Mouse (Mus musculus) midbrain, embryonic 16.5 days (tissue): ENCODE measurements at regions not wholly inside any gene's neighbourhood (a gene's known extent, or its start where the extent isn't known, plus 50 kb on each side); places are given as distances from the start of the nearest gene placed in this dataset.

Experiments
- ATAC-seq: fragments of 200-750 bp; cut with Nextera tagmentation; 2 replicates; pipeline ENCODE4 v1.8.0; 2017; ENCODE audit warnings: moderate TSS enrichment
- H3K27ac ChIP-seq: fragments of 300-500 bp; sonication (generic); 2 replicates; pipeline ENCODE4 v1.5.1; 2014; ENCODE audit warnings: mild to moderate bottlenecking, low read length, mixed read lengths
- H3K27me3 ChIP-seq: fragments of 300-500 bp; sonication (generic); 2 replicates; pipeline ENCODE4 v1.6.1; 2014; ENCODE audit warnings: low read depth, low read length, mixed read lengths; ENCODE audit not compliant: control insufficient read depth, insufficient read depth
- H3K36me3 ChIP-seq: fragments of 300-500 bp; sonication (generic); 2 replicates; pipeline ENCODE4 v1.6.1; 2014; ENCODE audit warnings: mild to moderate bottlenecking, low read length, moderate library complexity, mixed read lengths; ENCODE audit not compliant: control insufficient read depth, insufficient read depth
- H3K4me1 ChIP-seq: fragments of 300-500 bp; sonication (generic); 2 replicates; pipeline ENCODE4 v1.6.1; 2014; ENCODE audit warnings: mild to moderate bottlenecking, low read length, mixed read lengths; ENCODE audit not compliant: control insufficient read depth, insufficient read depth
- H3K4me2 ChIP-seq: fragments of 300-500 bp; sonication (generic); 2 replicates; pipeline ENCODE4 v1.6.1; 2014; ENCODE audit warnings: mild to moderate bottlenecking, low read length, mixed read lengths
- H3K4me3 ChIP-seq: fragments of 300-500 bp; sonication (generic); 2 replicates; pipeline ENCODE4 v1.5.1; 2014; ENCODE audit warnings: low read depth, mild to moderate bottlenecking, low read length, moderate library complexity, mixed read lengths
- H3K9ac ChIP-seq: fragments of 300-500 bp; sonication (generic); 2 replicates; pipeline ENCODE4 v1.6.1; 2014; ENCODE audit warnings: low read depth, low read length, mixed read lengths
- H3K9me3 ChIP-seq: fragments of 300-500 bp; sonication (generic); replicated peaks from 2 replicates; pipeline ENCODE4 v1.6.1; 2014; ENCODE audit warnings: mild to moderate bottlenecking, low read length, mixed read lengths; ENCODE audit not compliant: control insufficient read depth, poor library complexity, severe bottlenecking
- WGBS: fragments of 180-500 bp; shearing (Covaris S2); extraction: QIAGEN DNeasy Blood & Tissue Kit; methylation state at CpG from one replicate; pipeline ENCODE4 v1.1.7; 2014; 5-methylcytosine and 5-hydroxymethylcytosine counted together

DNA sequence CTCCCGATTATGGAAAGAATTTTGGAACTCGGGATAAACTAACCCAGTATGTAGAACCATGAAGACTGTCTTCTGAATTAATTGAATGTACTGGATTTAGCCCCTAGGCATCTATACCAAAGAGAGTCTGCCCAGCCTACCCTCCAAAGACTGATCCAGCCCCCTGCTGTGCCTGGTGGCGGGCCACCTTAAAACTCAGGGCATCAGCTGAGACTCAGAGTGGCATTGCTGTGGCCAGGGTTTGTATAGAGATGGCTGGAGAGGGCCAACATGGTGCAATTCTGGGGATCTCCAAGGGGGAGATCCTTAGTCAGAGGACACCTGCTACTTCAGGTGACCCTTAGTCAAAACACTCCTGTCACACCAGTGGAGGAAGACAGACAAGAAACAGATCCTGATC is 58.6 kb upstream of the Ppara start:
- Histone ChIP-seq H3K9me3 (no peaks in the 10 kb centered on the region), H3K4me1 (peaks cover 36% of the 10 kb centered on the region), H3K4me3 (0 out of 2 replicates have a peak overlapping the region, but pooled peaks have one; percentile 3), H3K36me3 (no peaks in the 10 kb centered on the region), H3K27ac (no peak overlapping the region), H3K27me3 (no peaks in the 10 kb centered on the region), H3K4me2 (peak overlapping the region; percentile 54), H3K9ac (peak overlapping the region; percentile 33)
- 65% methylated on average over 3 of the region's 3 CpGs for WGBS
- ATAC-seq = no peak

DNA sequence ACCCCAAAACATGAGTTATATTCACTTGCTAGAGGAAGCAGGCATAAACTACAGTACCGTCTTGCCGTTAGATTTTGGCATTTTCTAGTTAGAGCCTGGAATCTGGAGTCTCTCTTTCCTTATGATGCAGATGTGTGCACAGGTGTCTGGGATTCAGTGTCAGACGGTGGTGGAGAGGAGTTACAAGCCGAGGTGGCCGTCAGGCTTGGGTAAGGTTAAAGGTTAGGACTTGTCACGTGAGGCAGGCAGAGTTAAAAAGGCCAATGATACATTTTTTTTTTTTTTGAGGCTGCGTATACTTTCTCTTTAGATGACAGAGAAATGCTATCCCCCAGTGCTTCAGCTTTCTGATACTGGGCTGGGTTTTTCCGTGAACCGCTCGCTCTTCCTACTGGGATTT is 57.9 kb upstream of the Ppara start:
- Histone ChIP-seq H3K4me3 (no peak overlapping the region), H3K9ac (no peak overlapping the region), H3K4me1 (peaks cover 36% of the 10 kb centered on the region), H3K36me3 (no peaks in the 10 kb centered on the region), H3K27ac (no peak overlapping the region), H3K9me3 (no peaks in the 10 kb centered on the region), H3K27me3 (no peaks in the 10 kb centered on the region), H3K4me2 (peak overlapping the region; percentile 54)
- 75% methylated on average over 10 of the region's 10 CpGs for WGBS
- no peak for ATAC-seq

DNA sequence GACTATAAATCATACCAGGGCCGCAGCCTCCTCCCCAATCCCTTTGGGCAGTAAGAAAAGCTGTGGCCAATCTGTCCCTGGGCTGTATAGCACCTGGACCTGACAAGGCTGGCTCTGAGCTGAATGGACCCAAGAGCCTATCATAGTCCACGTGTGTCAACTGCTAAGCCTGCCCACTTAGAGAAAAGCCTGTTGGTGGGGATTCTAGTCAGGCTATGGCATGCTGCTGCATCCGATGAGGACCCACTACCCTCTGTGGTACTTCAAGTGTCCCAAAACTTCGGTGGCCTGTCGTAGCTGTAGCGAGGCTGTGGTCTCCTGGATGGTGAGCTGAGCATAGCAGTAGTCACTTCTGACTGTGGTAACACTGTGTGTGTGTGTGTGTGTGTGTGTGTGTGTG is 57.4 kb upstream of the Ppara start:
- Histone ChIP-seq H3K36me3 (no peaks in the 10 kb centered on the region), H3K4me1 (peaks cover 38% of the 10 kb centered on the region), H3K9ac (peak overlapping the region; percentile 42; the same call in 1 of the 2 replicates), H3K27ac (peak overlapping the region; percentile 84), H3K4me3 (peak overlapping the region; percentile 6; the same call in 1 of the 2 replicates), H3K27me3 (no peaks in the 10 kb centered on the region), H3K9me3 (no peaks in the 10 kb centered on the region), H3K4me2 (peak overlapping the region; percentile 54)
- WGBS = 72% methylated on average over 6 of the region's 6 CpGs
- ATAC-seq = no peak

DNA sequence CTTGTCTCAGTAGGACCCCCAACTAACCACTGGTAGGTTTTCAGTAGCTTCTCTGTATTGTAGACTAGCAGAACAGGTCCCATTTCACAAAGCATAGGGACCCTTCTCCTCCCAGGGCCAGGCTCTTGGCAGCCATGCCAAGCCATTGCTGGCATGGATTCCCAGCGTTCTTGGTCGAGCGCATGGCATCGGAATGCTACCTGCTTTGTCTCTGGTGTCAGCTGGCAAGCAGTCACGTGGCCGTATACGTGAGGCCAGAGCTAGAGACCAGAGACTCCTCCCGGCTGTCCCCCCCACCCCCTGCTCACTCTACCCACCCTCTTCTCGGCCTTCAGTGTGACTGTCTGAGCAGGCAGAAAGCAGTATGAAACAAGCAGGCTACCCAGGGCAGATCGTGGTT is 56.9 kb upstream of the Ppara start:
- Histone ChIP-seq H3K9ac (peak overlapping the region; percentile 59; the same call in 1 of the 2 replicates), H3K36me3 (no peaks in the 10 kb centered on the region), H3K4me3 (no peak overlapping the region), H3K4me2 (peak overlapping the region; percentile 54), H3K4me1 (peaks cover 36% of the 10 kb centered on the region), H3K9me3 (no peaks in the 10 kb centered on the region), H3K27me3 (no peaks in the 10 kb centered on the region), H3K27ac (peak overlapping the region; percentile 84)
- WGBS = 65% methylated on average over 10 of the region's 10 CpGs
- peak; percentile 43 for ATAC-seq

DNA sequence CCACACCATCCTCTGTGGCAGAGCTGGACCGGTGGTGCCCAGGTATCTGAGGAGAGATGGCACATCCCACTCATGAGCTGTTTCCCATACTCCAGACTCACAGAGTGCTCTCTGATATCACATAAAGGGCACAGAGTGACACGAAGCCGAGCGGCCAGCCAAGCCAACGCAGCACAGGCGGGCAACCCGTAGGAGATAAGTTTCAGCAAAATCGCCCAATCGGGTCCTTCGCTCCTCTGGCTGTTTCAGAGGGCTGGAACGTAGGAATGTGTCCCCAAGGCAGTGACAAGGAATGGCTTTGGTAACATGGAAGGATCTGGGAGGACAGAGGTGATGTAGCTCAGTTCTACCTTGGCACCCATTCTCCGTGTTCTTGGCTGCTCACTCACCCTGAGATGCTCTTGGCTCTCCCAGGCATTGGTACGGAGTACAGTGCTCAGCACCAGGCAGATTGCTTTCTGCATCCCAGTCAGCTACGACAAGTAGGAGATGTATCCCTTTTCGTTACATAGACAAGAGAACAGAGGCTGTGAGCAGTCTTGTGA is 56.4 kb upstream of the Ppara start:
- Histone ChIP-seq H3K9ac (peak overlapping the region; percentile 59), H3K4me1 (peaks cover 36% of the 10 kb centered on the region), H3K27ac (peak overlapping the region; percentile 84), H3K36me3 (no peaks in the 10 kb centered on the region), H3K4me2 (peak overlapping the region; percentile 54), H3K9me3 (no peaks in the 10 kb centered on the region), H3K27me3 (no peaks in the 10 kb centered on the region), H3K4me3 (peak overlapping the region; percentile 28)
- ATAC-seq = no peak; the same call in 1 of the 2 replicates
- WGBS = 82% methylated on average over 15 of the region's 15 CpGs

DNA sequence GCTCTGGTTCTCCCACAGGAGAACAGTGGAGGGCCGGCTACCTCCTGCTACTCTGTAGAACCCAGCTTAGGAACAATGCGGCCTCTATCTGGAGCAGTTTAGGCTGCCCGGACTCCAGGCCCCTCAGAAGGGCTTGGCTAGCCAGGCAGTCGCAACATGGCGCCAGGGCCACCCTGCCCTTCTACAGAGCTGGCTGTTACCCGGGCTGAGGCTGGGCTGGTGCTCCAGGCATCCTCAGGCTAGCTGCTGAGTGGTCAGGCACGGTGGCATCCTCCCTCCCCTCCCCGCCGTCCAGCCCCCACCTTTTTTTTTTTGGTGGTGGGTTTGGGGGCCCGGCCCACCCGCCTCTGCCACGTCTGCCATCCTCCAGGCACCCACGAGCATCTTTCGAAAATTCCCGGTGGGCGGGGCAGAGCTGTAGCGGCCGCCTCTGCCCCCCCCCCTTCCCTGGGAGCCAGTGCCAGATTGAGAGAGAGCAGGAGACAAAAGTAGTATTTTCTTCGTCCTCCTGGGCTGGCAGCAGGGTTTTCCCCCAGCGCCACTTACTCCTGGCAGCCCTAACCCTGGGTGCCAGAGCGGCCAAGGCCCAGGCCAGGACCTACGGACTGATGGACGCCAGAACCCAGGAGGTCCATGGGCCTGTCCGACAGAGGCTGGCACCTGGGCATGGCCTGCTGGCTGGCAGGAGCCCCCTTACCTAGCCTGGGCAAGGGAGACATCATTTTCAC is 55.6 kb upstream of the Ppara start:
- no peaks in the 10 kb centered on the region for H3K9me3 ChIP-seq
- ATAC-seq = peak; percentile 68
- no peaks in the 10 kb centered on the region for H3K36me3 ChIP-seq
- peak overlapping the region; percentile 59 for H3K9ac ChIP-seq
- H3K27ac ChIP-seq = peak overlapping the region; percentile 84
- peak overlapping the region; percentile 28 for H3K4me3 ChIP-seq
- H3K4me1 ChIP-seq = peaks cover 34% of the 10 kb centered on the region
- H3K27me3 ChIP-seq = no peaks in the 10 kb centered on the region
- WGBS = 65% methylated on average over 24 of the region's 24 CpGs
- peak overlapping the region; percentile 54 for H3K4me2 ChIP-seq

DNA sequence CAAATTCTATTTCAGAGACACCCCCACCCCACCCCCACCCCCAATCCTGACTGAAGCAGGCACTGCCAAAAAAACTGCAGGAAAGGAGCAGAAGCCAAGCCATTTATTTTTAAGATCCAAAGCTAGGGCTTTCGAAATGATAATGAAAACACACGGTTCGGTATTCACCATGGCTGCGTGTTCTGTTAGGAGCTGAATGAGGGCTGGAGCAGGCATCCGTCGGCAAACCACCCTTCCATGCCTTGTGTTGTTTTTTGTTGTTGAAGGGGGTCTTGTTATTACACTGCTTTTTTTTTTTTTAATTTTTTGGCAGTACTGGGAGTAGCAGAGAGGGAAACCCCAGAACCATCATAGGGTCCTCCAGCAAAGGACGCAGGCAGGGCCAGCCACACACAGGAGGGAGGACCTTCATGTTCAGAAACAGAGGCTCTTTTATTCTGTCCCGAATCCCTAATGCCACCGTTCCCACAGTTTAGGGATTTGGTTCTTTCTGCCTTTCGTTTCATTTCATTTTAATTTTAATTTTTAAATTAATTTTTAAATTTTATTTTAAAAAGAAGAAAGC is 54.8 kb upstream of the Ppara start:
- WGBS = 59% methylated on average over 10 of the region's 10 CpGs
- H3K9ac ChIP-seq = peak overlapping the region; percentile 59
- no peaks in the 10 kb centered on the region for H3K27me3 ChIP-seq
- H3K4me3 ChIP-seq = peak overlapping the region; percentile 28
- H3K4me2 ChIP-seq = peak overlapping the region; percentile 54
- no peaks in the 10 kb centered on the region for H3K9me3 ChIP-seq
- H3K4me1 ChIP-seq = peaks cover 28% of the 10 kb centered on the region
- ATAC-seq = no peak
- no peaks in the 10 kb centered on the region for H3K36me3 ChIP-seq
- H3K27ac ChIP-seq = peak overlapping the region; percentile 84

DNA sequence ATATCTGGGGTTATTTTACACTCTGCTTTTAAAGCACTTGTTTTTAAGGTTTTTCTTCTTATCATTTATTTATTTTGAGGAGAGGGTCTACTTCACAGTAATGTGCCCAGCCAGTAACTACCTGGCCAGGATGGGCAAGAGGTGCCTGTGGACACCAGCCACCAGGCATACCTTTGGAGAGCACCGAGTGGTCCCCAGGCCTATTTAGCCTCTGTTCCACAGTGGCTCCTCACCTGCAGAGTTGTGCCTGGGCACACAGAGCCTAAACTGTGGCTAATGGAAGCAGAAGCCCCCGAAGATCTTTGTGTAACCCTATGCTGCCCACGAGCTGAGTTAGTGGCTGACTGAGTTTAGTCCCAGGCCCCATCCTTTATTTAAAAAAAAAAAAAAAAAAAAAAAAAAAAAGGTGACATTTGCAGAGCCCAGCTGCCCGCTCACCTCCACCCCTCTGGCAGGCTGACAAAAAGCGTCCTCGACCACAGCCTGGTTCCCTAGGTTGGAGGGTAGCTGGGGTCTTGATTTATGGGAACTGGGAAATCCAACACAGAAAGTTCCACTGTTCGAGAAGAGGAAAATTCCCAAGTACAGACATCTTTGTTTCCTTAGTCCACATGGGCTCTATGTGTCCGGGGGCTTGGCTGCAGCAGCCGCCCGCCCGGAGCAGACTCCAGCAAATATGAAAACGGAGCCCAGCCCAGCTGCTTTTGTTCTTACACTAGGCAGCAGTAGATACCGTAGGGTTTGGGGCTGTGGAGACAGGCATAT is 54.1 kb upstream of the Ppara start:
- Histone ChIP-seq H3K4me2 (peak overlapping the region; percentile 54), H3K9ac (peak overlapping the region; percentile 59), H3K4me3 (peak overlapping the region; percentile 27), H3K27ac (peak overlapping the region; percentile 78), H3K27me3 (no peaks in the 10 kb centered on the region), H3K36me3 (no peaks in the 10 kb centered on the region), H3K4me1 (peaks cover 22% of the 10 kb centered on the region), H3K9me3 (no peaks in the 10 kb centered on the region)
- ATAC-seq = no peak
- 37% methylated on average over 13 of the region's 13 CpGs for WGBS
